Mouse (Mus musculus) cerebellum, postnatal 25 days (tissue): ENCODE measurements around the gene Zzz3.

ENCODE experiments used
- DNase-seq, 2 experiments: peaks; one replicate each; pipeline ENCODE4 v3.0.0; 2021; ENCODE audit warnings: mixed read lengths in 2 of 2

Zzz3 gene

GRCm38 (mm10) chr3:152395350-152396277, at the start of gene Zzz3:
Zzz3 (plus strand) TSS chr3:152395473.
- DNase-seq, result peak; percentile 95 to 96

GRCm38 (mm10) chr3:152345732-152346632, 49.3 kb upstream of the Zzz3 start, which contains the start of gene Usp33:
Usp33 (plus strand) TSS chr3:152346478.
- DNase-seq, result peak; percentile 98

GRCm38 (mm10) chr3:152346633-152347141, 48.6 kb upstream of the Zzz3 start:
- DNase-seq, result peak in 1 of 2 experiments; percentile 75

- no peak for DNase-seq
These were observed 48.0 kb upstream of the Zzz3 start for GRCm38 (mm10) chr3:152347227-152347626.

- no peak for DNase-seq
These were observed 47.1 kb upstream of the Zzz3 start for GRCm38 (mm10) chr3:152348011-152348830.

- DNase-seq, result no peak
These were observed 44.8 kb upstream of the Zzz3 start for GRCm38 (mm10) chr3:152350431-152350830.

GRCm38 (mm10) chr3:152350966-152351365, 44.3 kb upstream of the Zzz3 start:
- DNase-seq, result no peak

- DNase-seq, result no peak
These were observed 43.0 kb upstream of the Zzz3 start for GRCm38 (mm10) chr3:152352289-152352688.

- DNase-seq, result no peak
These were observed 41.7 kb upstream of the Zzz3 start for GRCm38 (mm10) chr3:152353434-152354177.

- DNase-seq, result no peak
These were observed 39.9 kb upstream of the Zzz3 start for GRCm38 (mm10) chr3:152355361-152355760.

GRCm38 (mm10) chr3:152356751-152357150, 38.5 kb upstream of the Zzz3 start:
- DNase-seq, result no peak

GRCm38 (mm10) chr3:152359151-152359550, 36.1 kb upstream of the Zzz3 start:
- DNase-seq, result peak; percentile 39 to 54

- DNase-seq, result no peak
These were observed 31.1 kb upstream of the Zzz3 start for GRCm38 (mm10) chr3:152364181-152364580.

- DNase-seq, result no peak
These were observed 19.2 kb upstream of the Zzz3 start for GRCm38 (mm10) chr3:152376063-152376462.

GRCm38 (mm10) chr3:152384106-152384505, 11.2 kb upstream of the Zzz3 start:
- no peak for DNase-seq

GRCm38 (mm10) chr3:152396278-152396987, 1.2 kb downstream of the Zzz3 start:
- peak; percentile 99 for DNase-seq

- DNase-seq, result no peak
These were observed 1.7 kb downstream of the Zzz3 start for GRCm38 (mm10) chr3:152396988-152397314.

- DNase-seq, result no peak
These were observed 2.2 kb downstream of the Zzz3 start for GRCm38 (mm10) chr3:152397335-152397940.

- no peak for DNase-seq
These were observed 5.2 kb downstream of the Zzz3 start for GRCm38 (mm10) chr3:152400441-152400840.

- DNase-seq, result no peak
These were observed 5.6 kb downstream of the Zzz3 start for GRCm38 (mm10) chr3:152400875-152401274.
